Mouse (Mus musculus) layer of hippocampus, postnatal 36 days (tissue): ENCODE results near the gene Mlc1. TPM values are rescaled to one million over a fixed set of nuclear protein-coding genes. Genes with fewer than 3 reads are reported as not detected.

Experiments
- DNase-seq, 2 experiments: peaks; one replicate each; pipeline ENCODE4 v3.0.0; 2022
- total RNA-seq, 2 experiments: library from RNA; stranded (reverse); gene quantifications; 2 replicates each; pipeline ENCODE4 v1.2.3; 2021

Gene Mlc1
- total RNA-seq = 100 to 1,000 TPM; 117 to 124 TPM

DNA sequence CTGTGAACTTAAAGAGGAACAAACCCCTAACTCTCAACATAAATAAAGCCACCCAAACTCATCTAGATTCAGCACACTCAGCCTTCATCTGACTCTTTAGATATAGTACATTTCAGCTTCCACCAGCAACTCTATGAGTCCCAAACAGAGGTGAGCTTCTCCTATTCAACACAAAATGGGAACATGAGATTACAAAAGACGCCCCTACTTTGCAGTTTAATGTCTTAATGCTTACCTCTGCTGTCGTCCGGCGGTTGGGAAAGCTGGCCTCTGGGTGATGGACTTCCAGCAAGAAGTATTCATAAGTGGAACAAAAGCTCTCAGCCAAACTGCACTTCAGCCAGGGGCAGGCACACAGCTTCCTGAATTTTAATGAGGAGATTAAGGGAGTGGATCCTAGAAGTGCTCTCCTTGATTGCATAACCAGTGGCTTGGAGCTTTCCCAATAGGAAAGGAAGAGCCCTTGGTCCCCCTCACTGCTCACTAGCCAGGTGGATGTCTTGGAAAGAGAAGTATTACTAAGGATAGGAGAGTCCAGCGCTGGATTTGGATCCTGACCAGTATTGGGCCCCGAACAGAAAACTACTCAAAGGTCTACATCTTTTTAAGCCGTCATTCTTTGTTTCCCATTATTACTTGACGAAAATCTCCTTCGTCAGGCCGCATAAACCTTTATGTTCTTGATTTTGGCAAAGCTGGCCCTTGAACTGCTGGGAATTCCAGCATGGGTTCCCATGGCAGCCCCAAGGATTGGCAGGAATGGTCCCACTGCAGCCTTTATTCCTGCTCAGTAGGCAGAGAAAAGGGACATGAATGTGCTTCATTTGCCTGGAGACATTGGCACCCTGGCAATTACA, at the start of gene Mlc1:
Gene Mlc1, minus strand, starts transcription at position 727 of the 857 bp plus-strand sequence.
- peak; percentile 33 to 48 for DNase-seq

DNA sequence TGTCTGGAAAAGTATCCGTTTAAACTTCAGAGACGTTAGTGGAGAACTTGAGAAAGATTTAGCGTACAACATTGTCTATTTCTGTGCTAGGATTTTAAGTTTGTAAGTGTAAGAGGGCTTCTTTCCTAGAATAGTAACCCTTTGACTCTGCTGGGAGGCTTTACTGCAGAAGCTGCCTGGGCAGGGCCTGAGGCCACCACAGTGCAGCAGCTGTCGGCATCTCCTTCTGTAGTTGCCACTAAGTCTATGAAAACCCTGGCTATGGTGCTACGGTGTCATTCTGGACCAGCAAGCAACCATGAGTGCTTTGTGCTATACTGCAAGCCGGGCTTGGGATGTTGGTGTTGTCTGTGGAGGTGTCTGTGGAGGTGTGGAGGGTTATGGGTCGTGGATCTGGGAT, 41.7 kb upstream of the Mlc1 start:
- no peak for DNase-seq

DNA sequence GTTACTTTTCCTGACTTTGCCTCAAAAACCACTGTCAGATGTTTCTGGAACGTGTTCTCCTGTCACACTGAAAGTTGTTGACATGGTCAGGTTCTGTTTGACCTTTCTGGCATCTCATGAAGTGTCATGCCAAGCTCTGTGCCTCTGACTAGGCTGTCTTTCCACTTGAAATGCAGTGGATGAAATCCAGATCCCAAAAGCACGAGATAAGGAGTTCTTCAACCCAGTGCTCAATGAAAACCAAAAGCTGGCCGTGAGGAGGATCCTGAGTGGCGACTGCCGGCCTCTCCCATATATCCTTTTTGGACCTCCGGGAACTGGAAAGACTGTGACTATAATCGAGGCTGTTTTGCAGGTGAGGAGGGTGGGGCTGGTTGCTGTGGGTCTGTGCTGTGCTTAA, 41.3 kb upstream of the Mlc1 start:
- DNase-seq = no peak

DNA sequence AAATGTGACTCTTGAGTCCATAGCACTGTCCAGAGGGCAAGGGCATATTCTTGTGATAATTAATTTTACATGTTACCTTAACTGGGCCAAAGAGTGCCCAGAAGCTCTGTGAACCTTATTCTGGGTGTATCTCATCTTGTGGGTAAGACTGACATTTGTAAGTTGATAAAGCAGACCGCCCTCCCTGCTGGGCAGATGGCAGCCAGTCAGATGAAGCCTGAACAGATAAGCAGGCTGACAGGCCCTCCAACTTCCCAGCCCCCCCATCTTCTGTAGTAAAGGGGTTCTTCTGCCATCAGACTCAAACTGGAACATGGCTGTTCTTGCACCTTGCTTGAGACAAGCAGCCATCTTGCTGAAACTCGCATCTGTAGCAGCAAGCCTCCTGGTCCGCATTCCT, 37.9 kb upstream of the Mlc1 start:
- DNase-seq = no peak

DNA sequence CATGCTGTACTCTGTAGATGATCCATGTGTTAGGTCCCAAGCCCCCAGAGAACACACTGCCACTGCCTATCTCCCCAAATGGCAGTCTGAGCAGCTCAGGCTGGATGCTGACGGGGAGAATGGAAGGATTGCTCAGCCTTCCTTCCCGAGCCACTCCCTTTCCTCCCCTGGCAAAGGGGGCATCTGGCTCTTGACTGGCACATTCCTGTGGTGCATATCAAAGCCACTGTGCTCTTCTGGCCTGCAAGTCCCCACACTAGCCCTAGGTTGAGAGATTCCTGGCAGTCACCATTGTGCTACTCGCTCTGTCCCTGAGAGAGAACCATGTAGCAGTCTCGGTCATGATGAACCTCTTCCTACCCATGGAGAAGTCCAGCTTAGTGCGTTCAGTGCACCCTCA, 29.0 kb upstream of the Mlc1 start:
- no peak for DNase-seq

DNA sequence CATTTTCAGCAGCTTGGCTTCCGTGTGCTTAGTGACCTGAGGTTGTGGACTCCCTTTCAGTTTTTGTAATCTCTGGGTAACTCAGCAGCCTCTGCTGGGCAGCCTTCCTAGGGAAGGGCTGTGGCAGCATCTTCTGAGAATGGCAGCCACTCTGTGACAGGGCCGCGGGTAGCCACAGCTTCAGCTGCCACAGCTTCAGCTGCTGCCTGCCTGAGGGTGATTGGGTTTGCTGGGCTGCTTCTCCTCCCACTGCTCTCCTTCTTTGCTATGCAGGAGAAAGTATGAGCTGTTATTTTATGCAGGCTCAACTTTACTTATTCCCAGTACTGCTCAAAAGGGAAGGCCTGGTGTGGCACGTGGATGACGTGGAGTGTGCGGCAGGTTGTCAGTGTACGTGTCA, 28.2 kb upstream of the Mlc1 start:
- DNase-seq = no peak

DNA sequence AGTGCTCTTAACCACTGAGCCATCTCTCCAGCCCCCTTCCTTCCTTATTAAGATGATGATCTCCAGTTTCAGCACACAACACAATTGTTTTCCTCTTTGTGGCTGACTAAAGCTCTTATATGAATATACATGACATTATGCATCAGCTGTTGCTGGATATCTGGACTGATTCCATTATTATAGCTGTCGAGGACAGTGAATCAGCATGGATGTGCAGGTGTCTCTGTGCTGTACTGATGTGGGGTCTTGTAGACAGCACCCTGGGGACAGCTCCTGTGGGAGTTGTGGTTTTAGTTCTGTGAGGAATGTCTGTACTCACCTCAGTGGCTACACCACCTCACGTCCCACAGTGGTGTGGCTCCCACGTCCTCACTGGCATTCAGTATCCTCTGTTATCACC, 22.4 kb upstream of the Mlc1 start:
- DNase-seq = no peak

DNA sequence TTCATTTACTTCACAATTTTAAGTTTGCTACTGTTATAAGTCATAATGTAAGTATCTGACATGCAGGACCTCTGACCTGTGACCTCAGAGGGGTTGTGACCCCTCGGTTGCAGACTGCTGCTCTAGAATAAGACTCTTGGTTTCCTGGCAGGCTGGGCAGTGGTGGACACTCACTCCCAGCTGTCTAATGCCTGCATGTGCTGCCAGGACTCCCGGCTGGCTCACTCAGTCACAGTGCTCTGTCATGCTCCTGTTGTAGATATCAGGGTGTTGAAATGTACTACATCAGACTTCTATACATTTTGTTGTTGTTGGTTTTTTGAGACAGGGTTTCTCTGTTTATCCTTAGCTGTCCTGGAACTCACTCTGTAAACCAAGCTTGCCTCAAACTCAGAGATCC, 21.6 kb upstream of the Mlc1 start:
- no peak for DNase-seq

DNA sequence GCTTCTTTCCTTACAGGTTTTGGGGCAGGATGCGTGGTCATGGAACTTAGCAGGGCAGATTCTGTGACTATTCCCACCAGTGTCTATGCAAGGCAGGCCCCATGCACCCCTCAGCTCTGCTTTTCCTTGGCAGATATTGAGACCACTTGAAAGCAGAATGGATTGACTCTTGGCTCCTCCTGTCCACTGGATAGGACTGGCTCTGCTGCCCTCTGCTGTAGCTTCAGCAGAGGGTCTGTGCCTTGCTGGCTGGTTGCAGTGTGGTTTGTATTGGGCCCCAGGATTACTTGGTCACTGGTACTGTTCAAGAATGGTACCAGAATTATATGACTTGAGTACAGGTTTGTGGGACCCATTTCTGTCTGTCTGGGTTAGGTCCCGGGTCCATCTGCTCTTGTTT, 20.3 kb upstream of the Mlc1 start:
- DNase-seq = no peak

DNA sequence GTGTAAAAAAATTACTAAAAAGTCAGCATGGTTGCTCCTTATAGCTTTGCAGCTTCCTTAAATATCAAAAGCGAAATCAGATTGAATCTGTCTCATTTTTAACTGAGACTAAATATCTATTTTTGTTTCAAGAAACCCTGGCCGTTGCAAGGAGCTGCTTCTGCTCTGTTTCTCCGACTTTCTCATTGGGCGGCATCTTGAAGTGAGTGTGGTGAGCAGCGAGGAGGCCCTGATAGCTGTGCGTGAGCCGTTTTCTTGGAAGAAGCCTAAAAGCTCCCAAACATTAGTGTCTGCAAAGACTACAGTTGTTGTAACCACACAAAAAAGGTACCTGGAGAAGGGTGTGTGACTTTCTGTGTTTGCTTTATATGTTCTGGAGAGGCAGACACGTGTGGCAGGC, 19.8 kb upstream of the Mlc1 start:
- no peak for DNase-seq

DNA sequence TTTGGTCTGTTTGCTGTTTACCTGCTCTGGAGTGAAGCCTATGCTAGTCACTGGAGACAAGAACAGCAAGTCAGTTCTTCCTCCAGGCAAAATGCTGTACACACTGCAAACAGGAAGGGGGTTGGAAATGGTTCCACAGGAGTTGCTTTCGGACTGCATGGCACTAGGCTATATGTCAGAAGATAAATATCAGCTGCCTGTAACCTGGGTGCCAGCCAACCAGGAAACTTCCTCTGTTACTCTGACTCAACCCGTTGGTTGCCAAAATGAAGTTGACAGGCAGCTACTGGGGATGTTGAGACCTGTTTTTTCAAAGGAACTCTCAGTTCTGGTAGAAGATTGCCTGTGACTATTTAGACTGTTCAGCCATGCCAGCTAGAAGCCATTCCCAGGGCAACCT, 10.4 kb upstream of the Mlc1 start:
- no peak for DNase-seq

DNA sequence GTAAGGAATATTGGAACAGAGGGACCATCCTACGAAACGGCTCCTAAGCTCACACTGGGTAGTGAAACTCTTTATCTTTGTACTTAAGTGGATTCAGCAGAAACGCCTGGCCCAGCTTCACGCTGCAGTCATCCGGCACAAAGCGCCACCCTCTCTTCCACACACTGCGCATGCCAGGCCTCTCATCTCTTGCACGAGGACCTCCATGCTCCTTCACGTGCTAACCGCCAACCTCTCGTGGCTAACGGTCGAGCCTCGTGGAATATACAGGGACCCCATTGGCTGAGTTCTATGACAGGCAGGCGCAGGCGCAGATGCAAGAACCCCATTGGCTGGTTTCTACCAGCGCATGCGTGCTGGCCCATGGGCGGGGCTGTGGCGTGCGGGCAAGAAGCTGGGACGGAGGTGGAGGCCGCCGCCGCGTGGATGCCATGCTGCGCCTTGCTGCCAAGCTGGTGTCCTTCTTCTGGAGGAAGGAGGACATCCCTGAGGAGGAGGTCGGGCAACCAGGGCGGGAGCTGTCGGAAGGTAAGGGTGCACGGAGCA, 3.8 kb upstream of the Mlc1 start, which contains the start of gene Mov10l1:
Gene Mov10l1, plus strand, starts transcription at position 376 of the 546 bp plus-strand sequence.
- DNase-seq = no peak

DNA sequence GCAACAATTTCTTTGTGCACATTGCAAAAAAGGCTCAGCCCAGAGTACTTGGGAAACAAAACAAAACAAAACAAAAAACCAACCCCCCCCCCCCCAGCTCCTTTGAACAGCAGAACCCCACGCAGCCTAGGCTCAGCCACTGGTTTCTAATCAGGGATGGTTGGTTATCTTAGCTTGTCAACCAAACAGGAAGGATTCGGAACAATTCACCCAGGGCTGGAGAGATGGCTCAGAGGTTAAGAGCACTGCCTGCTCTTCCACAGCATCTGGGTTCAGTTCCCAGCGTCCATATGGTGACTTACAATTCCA, 285 bp upstream of the Mlc1 start:
- no peak for DNase-seq

DNA sequence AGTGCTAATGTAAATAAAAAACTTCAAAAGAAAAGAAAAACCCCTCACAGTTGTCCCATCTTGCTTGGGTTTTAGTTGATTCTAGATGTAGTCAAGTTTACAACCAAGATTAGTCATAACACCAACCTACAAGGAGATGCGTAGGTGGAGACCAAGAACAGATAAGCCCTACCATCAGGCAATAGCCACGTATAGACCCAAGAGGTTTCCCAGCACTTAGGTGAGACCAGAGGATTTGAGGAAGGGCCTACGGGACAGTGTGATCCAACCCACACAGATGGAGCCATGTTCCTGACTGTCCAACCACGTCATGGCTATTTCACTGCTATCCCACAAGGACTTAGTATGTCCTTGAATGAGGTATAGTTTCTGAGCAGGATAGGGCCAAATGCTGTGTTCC, 6.5 kb downstream of the Mlc1 start:
- DNase-seq = no peak

DNA sequence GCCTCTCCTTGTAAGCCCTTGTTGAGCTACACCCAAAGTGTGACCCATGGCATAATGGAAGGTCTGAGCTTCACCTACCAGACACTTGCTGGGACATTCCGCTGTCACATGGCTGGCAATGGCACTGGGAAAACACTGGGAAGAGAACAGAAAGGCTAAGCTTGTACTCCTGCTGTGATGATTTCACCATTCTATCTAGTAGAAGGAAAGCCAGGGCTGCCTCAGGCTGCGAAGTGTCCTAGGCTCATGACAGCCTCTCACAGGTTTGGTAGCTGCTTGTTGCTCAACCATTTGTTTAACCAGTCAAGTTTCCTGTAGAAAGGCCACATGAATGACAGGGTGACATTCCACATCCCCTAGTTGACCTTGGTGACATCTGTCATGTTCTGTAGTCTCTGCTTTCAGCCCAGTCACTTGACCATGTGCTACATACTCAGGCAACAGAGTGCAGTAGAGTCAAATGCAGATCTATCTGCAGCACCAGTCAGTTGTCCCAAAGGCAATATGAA, 14.7 kb downstream of the Mlc1 start:
- no peak for DNase-seq

DNA sequence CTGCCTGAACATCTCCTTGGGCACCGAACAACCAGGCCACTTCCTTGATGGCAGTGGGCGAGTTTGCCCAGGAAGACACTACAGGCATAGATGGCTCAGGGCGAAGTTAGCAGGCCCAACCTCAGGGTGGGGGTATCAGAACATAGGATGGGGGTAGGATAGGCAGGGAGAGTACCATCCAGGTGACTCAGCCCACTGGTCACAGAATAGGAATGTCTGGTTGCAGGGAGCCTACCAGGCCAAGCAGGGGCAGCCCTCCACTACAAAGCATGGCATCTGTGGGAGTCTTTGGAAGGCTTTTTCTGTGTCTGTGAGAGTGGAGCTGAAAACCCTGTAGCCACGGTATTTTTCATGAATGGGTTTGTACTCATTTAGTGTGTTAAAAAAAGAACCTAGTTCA, 21.3 kb downstream of the Mlc1 start:
- no peak for DNase-seq

DNA sequence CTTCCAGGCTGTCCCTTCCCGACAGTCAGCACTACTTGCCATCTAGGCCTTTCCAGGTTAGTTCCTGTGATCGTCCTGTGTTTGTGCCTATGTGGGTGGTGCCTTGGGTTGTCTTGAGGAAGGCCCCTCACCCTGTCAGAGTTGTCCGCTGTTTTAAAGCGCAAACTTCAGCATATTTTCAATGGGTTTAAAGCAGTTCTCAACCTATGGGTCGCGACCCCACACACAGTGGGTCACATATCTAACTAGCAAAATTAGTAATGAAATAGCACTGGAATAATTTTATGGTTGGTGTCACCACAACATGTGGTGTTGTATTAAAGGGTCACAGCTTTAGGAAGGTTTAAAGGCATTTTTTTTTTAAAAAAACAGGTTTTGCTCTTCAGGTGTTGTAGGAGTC, 23.5 kb downstream of the Mlc1 start:
- no peak for DNase-seq

DNA sequence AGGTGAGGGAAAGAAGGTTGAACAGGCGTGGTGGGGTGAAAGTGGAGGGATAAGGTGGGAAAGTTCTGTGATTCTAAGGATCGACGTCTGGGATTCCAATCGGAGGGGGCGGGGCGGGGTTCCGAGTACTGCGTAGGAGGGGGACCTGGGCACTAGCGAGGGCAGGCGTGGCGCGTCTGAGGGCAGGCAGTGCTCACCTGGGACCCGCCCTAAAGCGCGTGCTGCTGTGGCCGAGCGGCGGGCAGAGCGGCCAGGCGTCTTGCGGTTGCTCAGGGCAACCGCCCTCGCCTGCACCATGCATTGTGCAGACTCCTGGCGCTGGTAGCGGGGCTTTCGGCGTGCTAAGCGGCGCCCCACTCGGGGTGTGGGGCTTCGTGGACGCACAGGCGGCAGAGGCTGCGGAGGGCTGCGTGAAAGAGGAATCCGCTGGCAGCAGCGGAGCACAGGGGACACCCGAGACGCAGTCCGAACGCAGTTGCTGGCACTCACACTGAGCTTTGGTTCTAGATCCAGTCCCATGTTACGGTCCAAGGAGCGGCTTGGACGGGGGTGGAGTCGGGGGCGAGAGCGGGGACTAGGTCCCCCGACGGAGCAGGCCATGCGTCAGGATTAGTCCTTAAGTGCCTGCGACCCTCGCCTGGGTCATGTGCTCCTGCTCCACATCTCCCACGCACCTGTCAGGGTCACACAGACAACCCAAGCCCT, 24.3 kb downstream of the Mlc1 start, which contains the start of gene Ttll8:
Gene Ttll8, minus strand, starts transcription at position 51 of the 705 bp plus-strand sequence.
- no peak for DNase-seq

DNA sequence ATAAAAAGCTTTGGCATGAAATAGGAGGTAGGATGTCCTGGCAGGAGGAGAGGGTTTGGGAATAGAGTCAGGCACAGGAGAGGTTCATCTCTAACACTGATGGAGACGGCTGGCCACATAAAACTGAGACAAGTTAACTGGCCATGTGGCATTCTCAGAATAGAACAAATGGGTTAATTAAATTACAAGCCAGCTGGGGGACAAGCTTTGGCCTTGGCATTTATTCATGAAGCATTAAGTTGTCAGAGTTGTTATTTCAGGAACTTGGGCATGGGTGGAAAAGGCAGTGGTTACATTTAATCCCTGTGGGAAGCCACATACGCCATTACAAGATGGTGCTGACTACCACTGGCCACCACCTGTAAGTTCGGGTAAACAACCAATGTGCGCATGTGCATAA, 27.6 kb downstream of the Mlc1 start:
- no peak for DNase-seq

DNA sequence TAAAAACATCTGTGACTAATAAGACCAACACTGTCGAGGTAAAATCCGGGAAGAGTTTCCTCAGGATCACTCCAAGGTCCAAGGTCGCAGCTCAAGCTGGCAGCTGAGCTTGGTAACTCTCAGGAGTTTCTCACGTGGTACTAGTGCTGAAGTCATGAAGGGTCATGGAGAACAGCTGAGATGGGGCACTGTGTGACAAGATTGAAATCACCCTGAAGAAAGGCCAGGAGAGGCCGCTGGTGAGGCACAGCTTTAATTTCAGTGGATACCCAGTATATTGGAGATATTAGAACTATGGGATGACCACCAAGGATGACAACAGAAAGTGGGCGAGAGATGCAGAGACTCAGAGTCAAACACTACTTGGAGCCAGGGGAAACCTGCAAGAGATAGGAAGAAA, 32.0 kb downstream of the Mlc1 start:
- DNase-seq = no peak

DNA sequence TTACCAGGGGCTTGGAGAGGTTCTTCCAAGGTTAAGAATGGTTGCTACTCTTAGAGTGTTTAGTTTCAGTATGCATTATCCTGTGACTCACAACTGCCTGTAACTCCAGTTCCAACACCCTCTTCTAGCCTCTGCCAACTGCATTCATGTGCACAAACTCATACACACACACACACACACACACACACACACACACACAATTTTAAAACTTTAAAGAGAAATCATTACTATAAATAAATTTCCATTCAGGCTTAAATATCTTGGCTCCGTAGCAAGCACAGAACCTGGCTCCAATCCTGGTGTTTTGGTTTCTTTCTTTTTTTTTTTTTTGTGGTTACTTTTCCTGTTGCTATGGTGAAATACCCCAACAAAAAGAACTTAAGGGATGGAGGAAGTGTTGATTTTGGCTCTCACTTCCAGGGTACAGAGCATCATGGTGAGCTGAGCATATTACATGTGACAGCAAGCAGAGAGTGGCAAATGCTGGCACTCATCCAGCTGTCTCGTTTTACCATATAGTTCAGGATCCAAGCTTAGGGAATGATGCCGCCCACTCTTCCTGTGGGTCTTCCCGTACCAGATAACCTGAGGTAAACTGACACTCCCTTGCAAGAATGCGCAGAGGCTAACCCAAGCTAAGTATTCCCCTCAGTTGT, 34.8 kb downstream of the Mlc1 start:
- no peak for DNase-seq

DNA sequence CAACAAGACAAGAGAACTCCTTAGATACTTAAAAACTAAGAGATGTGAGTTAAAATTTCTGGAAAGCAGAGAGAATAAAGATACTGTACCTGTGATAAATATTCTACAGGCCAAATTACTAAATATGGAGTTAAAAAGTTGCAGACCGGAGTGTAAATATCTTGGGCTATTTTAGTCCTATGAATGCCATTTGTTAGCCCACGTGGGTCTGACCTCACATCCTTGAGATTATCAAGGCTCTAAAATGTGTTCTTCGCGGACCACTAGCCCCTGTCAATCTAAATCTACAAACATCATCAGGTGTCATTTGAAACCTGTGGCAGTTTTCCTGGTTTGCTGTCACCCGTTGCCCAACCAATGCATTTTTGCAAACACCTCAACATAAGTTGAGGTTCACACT, 36.0 kb downstream of the Mlc1 start:
- no peak for DNase-seq

DNA sequence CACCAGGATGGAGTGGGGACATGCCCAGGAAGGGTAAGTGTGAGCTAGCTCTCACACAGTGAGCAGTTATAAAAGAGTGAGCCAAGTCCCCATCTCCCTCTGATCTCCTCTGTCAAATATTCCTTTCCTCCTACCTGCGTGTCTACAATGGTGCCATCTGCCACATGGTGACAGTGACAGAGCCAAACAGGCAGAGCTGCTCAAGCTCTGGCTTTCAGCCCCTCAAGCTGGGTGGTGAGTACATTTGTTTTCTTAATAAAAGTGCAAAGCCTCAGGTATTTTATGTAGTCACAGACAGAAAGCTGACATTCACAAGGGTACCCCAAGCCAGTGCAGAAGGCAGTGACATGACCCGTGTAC, 41.5 kb downstream of the Mlc1 start:
- DNase-seq = no peak
